Mouse (Mus musculus): ENCODE results near the gene Fbxo34. TPM values are rescaled to one million over a fixed set of nuclear protein-coding genes. Genes with fewer than 3 reads are reported as not detected.
A peak's percentile ranks its signal among the peaks of the same experiment; 100 is the strongest.

Gene Fbxo34
- polyA plus RNA-seq, 1 experiment from 2014 or later: 25.8 TPM

DNA sequence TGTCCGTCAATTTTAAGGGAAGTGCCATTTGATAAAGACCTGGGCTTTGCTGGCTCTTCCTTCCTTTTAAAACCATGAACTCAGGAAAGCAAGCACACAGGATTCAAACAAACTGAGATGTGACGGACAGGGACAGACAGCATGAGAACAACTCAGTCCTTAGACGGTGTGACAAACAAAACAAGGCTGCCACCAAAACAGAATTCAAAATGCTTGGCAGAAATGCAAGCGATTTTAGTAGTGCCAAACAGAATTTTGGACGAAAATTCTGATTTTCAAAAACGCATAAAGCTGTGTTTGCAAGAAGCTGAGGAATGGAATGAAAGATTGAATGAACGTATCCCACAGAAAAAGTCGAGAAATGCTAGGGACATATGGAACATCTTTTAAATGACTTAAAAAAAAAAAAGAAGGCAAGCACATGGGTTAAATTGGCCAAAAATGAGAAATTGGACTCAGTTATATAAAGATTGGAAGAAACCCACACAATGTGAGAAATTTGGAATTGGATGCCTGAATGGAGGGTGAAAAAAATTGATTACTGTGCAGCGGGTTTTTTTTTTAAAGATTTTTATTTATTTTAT is 12.7 kb downstream of the Fbxo34 start:
- 86% methylated on average over 9 of the region's 9 CpGs for WGBS
- Histone ChIP-seq H3K9ac (ENCODE audit: low read depth, low read length) (no peak overlapping the region), H3K4me3 (ENCODE audit: low read length) (no peak overlapping the region), H3K9me3 (ENCODE audit: control insufficient read depth, low read length) (no peaks in the 10 kb centered on the region), H3K36me3 (ENCODE audit: control insufficient read depth, insufficient read depth, low read length) (no peaks in the 10 kb centered on the region), H3K27me3 (ENCODE audit: control insufficient read depth, insufficient read depth, low read length) (no peaks in the 10 kb centered on the region), H3K27ac (ENCODE audit: low read depth, low read length) (no peak overlapping the region), H3K4me1 (ENCODE audit: control insufficient read depth, insufficient read depth, low read length) (no peaks in the 10 kb centered on the region), H3K4me2 (replicated peaks; ENCODE audit: low read depth, low read length) (no peak overlapping the region)
- ATAC-seq (ENCODE audit: low FRiP score, low TSS enrichment): no peak

- ATAC-seq (ENCODE audit: low FRiP score, low TSS enrichment): no peak
- Histone ChIP-seq H3K4me3 (ENCODE audit: low read length) (no peak overlapping the region), H3K4me1 (ENCODE audit: control insufficient read depth, insufficient read depth, low read length) (no peaks in the 10 kb centered on the region), H3K4me2 (replicated peaks; ENCODE audit: low read depth, low read length) (no peak overlapping the region), H3K9ac (ENCODE audit: low read depth, low read length) (no peak overlapping the region), H3K36me3 (ENCODE audit: control insufficient read depth, insufficient read depth, low read length) (no peaks in the 10 kb centered on the region), H3K9me3 (ENCODE audit: control insufficient read depth, low read length) (no peaks in the 10 kb centered on the region), H3K27me3 (ENCODE audit: control insufficient read depth, insufficient read depth, low read length) (no peaks in the 10 kb centered on the region), H3K27ac (ENCODE audit: low read depth, low read length) (no peak overlapping the region)
- WGBS: 75% methylated on average over 10 of the region's 10 CpGs
Measured at GRCm38 (mm10) chr14:47464426-47464825, 14.2 kb downstream of the Fbxo34 start.

DNA sequence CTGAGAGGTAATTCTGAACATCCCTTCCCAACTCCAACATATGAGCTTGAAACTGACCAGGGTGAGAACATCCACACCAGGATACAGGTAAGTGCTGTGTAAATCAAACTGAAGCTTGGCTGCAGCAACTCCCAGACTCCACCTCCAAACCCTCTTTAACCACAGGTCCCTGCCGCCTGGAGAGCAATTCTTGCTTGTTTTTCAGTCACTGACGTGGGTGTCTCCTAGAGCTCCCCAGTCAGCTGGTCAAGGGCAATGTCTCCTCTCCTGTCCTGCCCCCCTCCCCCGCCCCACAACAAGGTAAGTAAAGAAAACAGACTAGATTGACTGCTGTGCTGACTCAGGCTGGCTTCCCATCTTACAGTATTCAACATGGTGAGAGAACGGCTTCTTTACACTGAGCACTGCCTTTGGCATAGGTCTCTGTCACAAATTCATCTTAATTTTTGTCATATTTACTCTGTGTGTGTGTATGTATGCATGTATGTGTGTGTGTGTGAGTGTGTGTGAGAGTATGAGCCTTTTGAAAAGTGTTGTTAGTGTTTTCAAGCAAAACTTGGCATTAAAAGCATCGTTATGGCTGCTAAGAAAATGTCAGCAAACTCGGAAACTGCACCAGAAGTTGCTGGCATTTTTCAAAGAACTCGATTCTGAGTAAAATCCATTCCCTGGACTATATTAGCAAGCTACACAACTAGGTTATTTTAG is 15.4 kb downstream of the Fbxo34 start:
- no peak overlapping the region for H3K9ac ChIP-seq (ENCODE audit: low read depth, low read length)
- 51% methylated on average over 7 of the region's 7 CpGs for WGBS
- no peaks in the 10 kb centered on the region for H3K27me3 ChIP-seq (ENCODE audit: control insufficient read depth, insufficient read depth, low read length)
- no peaks in the 10 kb centered on the region for H3K36me3 ChIP-seq (ENCODE audit: control insufficient read depth, insufficient read depth, low read length)
- no peak overlapping the region for H3K4me3 ChIP-seq (ENCODE audit: low read length)
- ATAC-seq (ENCODE audit: low FRiP score, low TSS enrichment): no peak
- no peak overlapping the region for H3K4me2 ChIP-seq (replicated peaks; ENCODE audit: low read depth, low read length)
- no peak overlapping the region for H3K27ac ChIP-seq (ENCODE audit: low read depth, low read length)
- no peaks in the 10 kb centered on the region for H3K9me3 ChIP-seq (ENCODE audit: control insufficient read depth, low read length)
- no peaks in the 10 kb centered on the region for H3K4me1 ChIP-seq (ENCODE audit: control insufficient read depth, insufficient read depth, low read length)

DNA sequence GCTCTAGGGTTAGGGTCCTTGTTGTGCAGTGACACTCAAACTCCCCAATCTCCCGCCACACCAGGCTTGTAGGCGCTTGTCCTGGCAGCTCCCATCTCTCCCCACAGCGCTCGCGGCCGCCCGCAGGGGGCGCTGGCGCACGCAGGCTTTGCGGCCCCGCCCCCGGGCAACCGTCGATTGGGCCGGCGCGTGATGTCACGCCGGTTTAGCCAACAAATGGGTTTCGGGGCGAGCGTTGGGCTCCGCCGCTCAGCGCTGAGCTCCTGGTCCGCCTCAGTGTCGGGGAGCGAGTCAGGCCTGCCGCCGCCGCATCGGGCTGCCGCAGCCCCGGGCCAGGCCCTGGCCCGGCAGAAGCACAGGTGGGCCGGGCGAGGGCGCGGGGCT is 22.1 kb downstream of the Fbxo34 start:
- no peaks in the 10 kb centered on the region for H3K9me3 ChIP-seq (ENCODE audit: control insufficient read depth, low read length)
- H3K4me3 ChIP-seq (ENCODE audit: low read length): peak overlapping the region; percentile 95
- ATAC-seq (ENCODE audit: low FRiP score, low TSS enrichment): peak; percentile 95
- peaks cover 4% of the 10 kb centered on the region; the same call in 1 of the 2 replicates for H3K4me1 ChIP-seq (ENCODE audit: control insufficient read depth, insufficient read depth, low read length)
- H3K9ac ChIP-seq (ENCODE audit: low read depth, low read length): peak overlapping the region; percentile 95
- peak overlapping the region; percentile 74 for H3K4me2 ChIP-seq (replicated peaks; ENCODE audit: low read depth, low read length)
- no peaks in the 10 kb centered on the region for H3K36me3 ChIP-seq (ENCODE audit: control insufficient read depth, insufficient read depth, low read length)
- H3K27ac ChIP-seq (ENCODE audit: low read depth, low read length): peak overlapping the region; percentile 59; the same call in 1 of the 2 replicates
- WGBS: under 1% methylated on average over 40 of the region's 40 CpGs
- no peaks in the 10 kb centered on the region for H3K27me3 ChIP-seq (ENCODE audit: control insufficient read depth, insufficient read depth, low read length)

DNA sequence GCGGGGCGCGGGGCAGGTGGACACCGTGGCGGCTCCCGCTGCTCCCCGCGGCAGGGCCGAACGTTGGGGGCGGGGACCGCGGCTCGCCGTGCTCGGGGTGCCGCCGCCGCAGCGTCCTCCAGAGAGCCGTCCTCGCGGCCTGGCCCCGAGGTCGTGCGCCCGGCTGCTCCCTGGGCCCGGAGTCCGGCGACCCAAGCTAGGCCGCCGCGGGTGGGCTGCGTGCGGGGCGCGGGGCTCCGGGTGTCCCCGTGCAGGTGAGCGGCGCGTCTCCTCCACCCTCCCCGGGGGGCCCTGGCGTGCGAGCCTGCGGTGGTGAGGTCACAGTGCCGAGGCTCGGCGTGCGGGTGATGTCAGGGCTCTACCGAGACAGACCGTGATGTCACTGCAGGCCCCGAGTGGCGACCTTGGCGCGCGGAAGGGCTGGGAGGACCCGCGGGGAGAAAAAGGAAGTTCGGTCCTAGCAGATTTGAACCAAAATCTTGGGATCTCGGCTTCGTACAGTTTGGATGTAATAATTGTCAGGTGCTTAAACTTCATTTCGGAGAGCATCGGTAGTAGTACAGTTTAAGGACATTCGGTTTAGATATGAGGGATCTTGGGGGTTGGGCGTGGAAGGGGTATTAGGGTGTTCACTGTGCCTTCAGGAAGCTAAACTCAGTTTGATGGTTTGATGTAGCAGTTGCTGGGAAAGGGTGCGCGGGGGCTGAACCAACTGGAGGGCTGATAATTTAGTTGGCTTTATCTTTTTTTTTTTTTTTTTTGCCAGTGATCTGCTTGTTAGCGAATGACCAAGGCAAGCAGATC is 22.7 kb downstream of the Fbxo34 start:
- H3K27ac ChIP-seq (ENCODE audit: low read depth, low read length): peak overlapping the region; percentile 59; the same call in 1 of the 2 replicates
- H3K9ac ChIP-seq (ENCODE audit: low read depth, low read length): peak overlapping the region; percentile 95
- peak overlapping the region; percentile 95 for H3K4me3 ChIP-seq (ENCODE audit: low read length)
- no peaks in the 10 kb centered on the region for H3K36me3 ChIP-seq (ENCODE audit: control insufficient read depth, insufficient read depth, low read length)
- no peak; the same call in none of the 2 replicates for ATAC-seq (ENCODE audit: low FRiP score, low TSS enrichment)
- peaks cover 4% of the 10 kb centered on the region; the same call in 1 of the 2 replicates for H3K4me1 ChIP-seq (ENCODE audit: control insufficient read depth, insufficient read depth, low read length)
- no peaks in the 10 kb centered on the region for H3K27me3 ChIP-seq (ENCODE audit: control insufficient read depth, insufficient read depth, low read length)
- H3K4me2 ChIP-seq (replicated peaks; ENCODE audit: low read depth, low read length): peak overlapping the region; percentile 74
- 2% methylated on average over 52 of the region's 69 CpGs for WGBS
- no peaks in the 10 kb centered on the region for H3K9me3 ChIP-seq (ENCODE audit: control insufficient read depth, low read length)

DNA sequence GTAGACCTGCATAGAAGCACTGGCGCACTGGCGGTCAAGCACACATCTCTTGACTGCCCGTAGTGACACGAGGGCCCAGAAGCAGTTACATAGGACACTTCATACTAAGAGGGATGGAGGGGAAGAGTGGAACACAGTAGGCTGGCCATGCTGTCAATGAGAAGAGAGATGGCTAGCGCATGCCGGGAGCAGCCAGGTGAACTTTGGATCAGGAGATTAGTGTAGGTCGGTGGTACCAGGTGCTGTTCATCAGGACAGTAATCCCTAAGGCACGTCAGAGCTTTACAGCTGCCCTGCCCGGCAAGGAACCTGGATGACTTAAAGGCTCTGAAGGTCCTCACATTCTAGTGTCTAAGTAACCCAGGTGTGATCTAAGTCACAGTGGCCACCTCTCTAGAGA is 23.7 kb downstream of the Fbxo34 start:
- Histone ChIP-seq H3K27me3 (ENCODE audit: control insufficient read depth, insufficient read depth, low read length) (no peaks in the 10 kb centered on the region), H3K9ac (ENCODE audit: low read depth, low read length) (no peak overlapping the region), H3K9me3 (ENCODE audit: control insufficient read depth, low read length) (no peaks in the 10 kb centered on the region), H3K4me1 (ENCODE audit: control insufficient read depth, insufficient read depth, low read length) (peaks cover 4% of the 10 kb centered on the region; the same call in 1 of the 2 replicates), H3K27ac (ENCODE audit: low read depth, low read length) (no peak overlapping the region), H3K36me3 (ENCODE audit: control insufficient read depth, insufficient read depth, low read length) (no peaks in the 10 kb centered on the region), H3K4me3 (ENCODE audit: low read length) (no peak overlapping the region), H3K4me2 (replicated peaks; ENCODE audit: low read depth, low read length) (peak overlapping the region; percentile 74)
- ATAC-seq (ENCODE audit: low FRiP score, low TSS enrichment): no peak
- WGBS: 86% methylated on average over 9 of the region's 9 CpGs

DNA sequence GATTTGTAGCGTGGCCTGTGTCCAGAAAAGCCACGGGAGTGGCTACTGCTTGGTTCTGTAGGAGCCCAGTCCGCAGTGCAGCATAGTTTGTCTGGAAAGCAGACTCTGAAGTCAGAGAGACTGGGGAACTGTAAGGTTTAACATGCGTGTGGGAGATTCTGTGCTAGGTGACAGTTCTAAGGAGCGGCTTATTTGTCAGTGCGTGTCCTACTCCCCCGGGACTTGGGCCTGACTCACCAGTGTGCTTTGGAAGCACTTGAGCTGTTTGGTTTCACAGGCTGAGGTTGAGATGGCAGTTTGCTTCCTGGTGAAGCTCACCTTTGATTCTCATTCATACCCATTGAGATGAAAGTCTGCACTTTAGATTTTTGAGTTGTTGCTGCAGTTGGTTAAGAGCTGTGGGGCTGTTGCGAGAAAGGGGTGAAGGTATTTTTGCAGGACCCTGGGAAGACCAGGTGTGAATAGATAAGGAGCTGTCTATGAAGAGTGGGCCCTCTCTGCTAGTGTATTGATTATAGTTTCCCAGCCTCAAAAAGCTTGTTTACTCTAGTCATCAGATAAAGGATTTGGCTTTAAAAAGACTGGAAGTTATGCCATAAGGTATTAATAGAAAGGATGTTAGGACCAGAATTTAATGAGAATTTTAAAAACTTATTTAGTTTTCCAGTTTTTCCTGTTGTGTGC is 24.5 kb downstream of the Fbxo34 start:
- no peaks in the 10 kb centered on the region for H3K9me3 ChIP-seq (ENCODE audit: control insufficient read depth, low read length)

DNA sequence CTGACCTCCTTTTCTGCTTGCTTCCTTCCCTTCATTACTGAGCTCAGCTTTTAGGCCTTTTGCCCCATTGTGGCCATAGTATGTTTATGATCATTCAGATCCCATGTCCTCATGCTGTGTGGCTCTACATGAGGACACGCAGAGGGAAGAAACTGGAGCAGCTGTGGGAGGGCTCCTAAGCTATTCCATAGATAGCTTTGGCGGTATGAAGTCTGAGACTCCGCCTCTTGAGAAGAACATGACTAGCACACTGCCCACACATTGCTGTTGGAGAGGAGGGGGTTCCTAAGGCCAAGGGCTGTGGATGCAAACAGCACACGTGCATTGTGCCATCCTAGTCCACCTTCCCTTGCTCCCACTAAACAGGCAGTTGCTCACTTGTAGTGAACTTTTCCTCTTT is 26.0 kb downstream of the Fbxo34 start:
- WGBS: 85% methylated on average over 4 of the region's 4 CpGs
- no peak overlapping the region for H3K27ac ChIP-seq (ENCODE audit: low read depth, low read length)
- H3K36me3 ChIP-seq (ENCODE audit: control insufficient read depth, insufficient read depth, low read length): no peaks in the 10 kb centered on the region
- H3K27me3 ChIP-seq (ENCODE audit: control insufficient read depth, insufficient read depth, low read length): no peaks in the 10 kb centered on the region
- H3K4me3 ChIP-seq (ENCODE audit: low read length): no peak overlapping the region
- no peaks in the 10 kb centered on the region for H3K9me3 ChIP-seq (ENCODE audit: control insufficient read depth, low read length)
- H3K9ac ChIP-seq (ENCODE audit: low read depth, low read length): no peak overlapping the region
- no peak for ATAC-seq (ENCODE audit: low FRiP score, low TSS enrichment)
- peaks cover 4% of the 10 kb centered on the region; the same call in 1 of the 2 replicates for H3K4me1 ChIP-seq (ENCODE audit: control insufficient read depth, insufficient read depth, low read length)
- H3K4me2 ChIP-seq (replicated peaks; ENCODE audit: low read depth, low read length): no peak overlapping the region

More for the DNA sequence above, 24.5 kb downstream of the Fbxo34 start:
- ATAC-seq (ENCODE audit: low FRiP score, low TSS enrichment): no peak
- Histone ChIP-seq H3K27ac (ENCODE audit: low read depth, low read length) (no peak overlapping the region), H3K9ac (ENCODE audit: low read depth, low read length) (no peak overlapping the region), H3K27me3 (ENCODE audit: control insufficient read depth, insufficient read depth, low read length) (no peaks in the 10 kb centered on the region), H3K36me3 (ENCODE audit: control insufficient read depth, insufficient read depth, low read length) (no peaks in the 10 kb centered on the region), H3K4me3 (ENCODE audit: low read length) (no peak overlapping the region), H3K4me2 (replicated peaks; ENCODE audit: low read depth, low read length) (no peak overlapping the region), H3K4me1 (ENCODE audit: control insufficient read depth, insufficient read depth, low read length) (peaks cover 4% of the 10 kb centered on the region; the same call in 1 of the 2 replicates)
- WGBS: 77% methylated on average over 8 of the region's 8 CpGs

Measured in kidney, embryonic 14.5 days (tissue).